Mouse (Mus musculus): ENCODE measurements around the gene Paqr9.

- TF ChIP-seq CTCF (IDR thresholded peaks at IDR 0.05; ENCODE audit: control insufficient read depth, insufficient read depth, insufficient replicate concordance, low read depth, low read length) (no peak), POLR2A (IDR thresholded peaks at IDR 0.05; ENCODE audit: control insufficient read depth, low read depth, low read length) (no peak)
Observed at GRCm38 (mm10) chr9:95539176-95539800, 20.2 kb upstream of the Paqr9 start.

All from testis, adult 2 months (tissue).